Mouse (Mus musculus): ENCODE measurements around the gene Cd79a. TPM values are rescaled to one million over a fixed set of nuclear protein-coding genes. Genes with fewer than 3 reads are reported as not detected.

Gene Cd79a
- polyA plus RNA-seq, 1 experiment from 2014 or later: 0.33 TPM

DNA sequence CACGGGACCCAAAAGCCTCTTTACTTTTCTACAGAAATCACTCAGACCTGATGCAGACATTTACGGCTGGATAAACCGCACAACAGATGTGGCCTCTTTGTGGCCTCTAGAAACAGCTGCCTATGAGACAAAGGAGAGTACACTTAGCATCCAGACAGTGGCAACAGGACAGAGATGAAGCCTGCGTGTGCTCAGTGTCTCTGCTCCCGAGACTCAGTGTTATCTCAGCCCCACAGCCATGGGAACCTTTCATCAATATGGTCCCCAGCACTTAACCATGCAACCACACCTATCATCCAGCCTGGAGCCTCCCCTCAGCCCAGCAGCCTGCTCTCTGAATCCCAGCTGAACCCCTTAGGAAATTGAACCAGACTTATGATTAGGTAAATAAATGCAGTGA, 37.9 kb upstream of the Cd79a start:
- WGBS: 75% methylated on average over 5 of the region's 5 CpGs
- Histone ChIP-seq H3K36me3 (ENCODE audit: control insufficient read depth, insufficient read depth, low read length) (no peaks in the 10 kb centered on the region), H3K27ac (ENCODE audit: low read length) (no peak overlapping the region), H3K4me1 (ENCODE audit: control insufficient read depth, insufficient read depth, low read length) (no peaks in the 10 kb centered on the region), H3K9me3 (ENCODE audit: control insufficient read depth, low read depth, low read length) (no peaks in the 10 kb centered on the region), H3K9ac (replicated peaks; ENCODE audit: low read depth, low read length) (no peak overlapping the region), H3K4me3 (ENCODE audit: low read depth, low read length) (no peak overlapping the region), H3K27me3 (ENCODE audit: control insufficient read depth, insufficient read depth, low read length) (no peaks in the 10 kb centered on the region), H3K4me2 (replicated peaks; ENCODE audit: low read depth, low read length) (no peak overlapping the region)
- ATAC-seq (ENCODE audit: insufficient number of reproducible peaks, insufficient read depth, low FRiP score, low read depth): peak; percentile 77; the same call in 1 of the 2 replicates

DNA sequence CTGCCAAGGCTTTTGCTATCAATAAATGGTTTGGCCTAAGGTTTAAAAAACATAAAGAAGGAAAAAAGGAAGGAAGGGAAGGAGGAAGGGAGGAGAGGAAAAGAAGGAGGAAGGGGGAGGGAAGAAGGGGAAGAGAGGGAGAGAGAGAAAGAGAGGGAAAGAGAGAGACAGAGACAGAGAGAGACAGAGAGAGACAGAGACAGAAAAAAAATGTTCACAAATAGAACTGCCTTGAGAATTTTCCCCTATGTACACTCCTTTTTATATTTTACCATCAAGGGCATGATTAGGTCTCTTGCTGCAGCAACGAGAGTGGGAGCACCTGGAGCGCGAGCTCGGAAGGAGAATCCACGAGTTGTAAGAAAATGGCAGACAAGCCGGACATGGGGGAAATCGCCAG, 35.3 kb upstream of the Cd79a start, which contains the start of gene Gm9844:
TSS of gene Gm9844 (plus strand) at position 301 of the 400 bp plus-strand sequence.
- Histone ChIP-seq H3K27me3 (ENCODE audit: control insufficient read depth, insufficient read depth, low read length) (no peaks in the 10 kb centered on the region), H3K9ac (replicated peaks; ENCODE audit: low read depth, low read length) (no peak within 1 kb of the TSS), H3K4me2 (replicated peaks; ENCODE audit: low read depth, low read length) (no peak within 1 kb of the TSS), H3K27ac (ENCODE audit: low read length) (no peak within 1 kb of the TSS), H3K4me3 (ENCODE audit: low read depth, low read length) (no peak within 1 kb of the TSS), H3K36me3 (ENCODE audit: control insufficient read depth, insufficient read depth, low read length) (no peaks in the 10 kb centered on the region), H3K9me3 (ENCODE audit: control insufficient read depth, low read depth, low read length) (no peaks in the 10 kb centered on the region), H3K4me1 (ENCODE audit: control insufficient read depth, insufficient read depth, low read length) (no peaks in the 10 kb centered on the region)
- WGBS: 85% methylated on average over 7 of the region's 7 CpGs
- no peak for ATAC-seq (ENCODE audit: insufficient number of reproducible peaks, insufficient read depth, low FRiP score, low read depth)

DNA sequence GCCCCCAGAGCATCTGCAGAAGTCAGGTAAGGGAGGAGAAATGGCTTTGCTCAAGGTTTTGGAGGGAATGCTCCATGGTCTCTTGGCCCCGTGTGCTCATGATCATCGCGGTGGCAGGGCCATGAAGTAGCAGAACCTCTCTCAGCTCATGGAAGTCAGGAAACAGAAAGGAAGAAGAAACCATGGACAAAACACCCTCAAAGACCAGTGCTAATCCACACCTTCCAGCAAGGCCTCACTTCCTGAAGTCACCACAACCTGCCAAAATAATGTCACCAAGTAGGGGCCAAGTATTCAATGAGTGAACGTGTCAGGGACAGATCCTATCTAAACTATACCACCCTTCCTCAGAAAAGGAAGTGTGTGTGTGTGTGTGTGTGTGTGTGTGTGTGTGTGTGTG, 34.3 kb upstream of the Cd79a start:
- Histone ChIP-seq H3K9ac (replicated peaks; ENCODE audit: low read depth, low read length) (no peak overlapping the region), H3K9me3 (ENCODE audit: control insufficient read depth, low read depth, low read length) (no peaks in the 10 kb centered on the region), H3K4me3 (ENCODE audit: low read depth, low read length) (no peak overlapping the region), H3K4me2 (replicated peaks; ENCODE audit: low read depth, low read length) (no peak overlapping the region), H3K4me1 (ENCODE audit: control insufficient read depth, insufficient read depth, low read length) (no peaks in the 10 kb centered on the region), H3K27ac (ENCODE audit: low read length) (no peak overlapping the region), H3K36me3 (ENCODE audit: control insufficient read depth, insufficient read depth, low read length) (no peaks in the 10 kb centered on the region), H3K27me3 (ENCODE audit: control insufficient read depth, insufficient read depth, low read length) (no peaks in the 10 kb centered on the region)
- 87% methylated on average over 4 of the region's 4 CpGs for WGBS
- ATAC-seq (ENCODE audit: insufficient number of reproducible peaks, insufficient read depth, low FRiP score, low read depth): no peak

DNA sequence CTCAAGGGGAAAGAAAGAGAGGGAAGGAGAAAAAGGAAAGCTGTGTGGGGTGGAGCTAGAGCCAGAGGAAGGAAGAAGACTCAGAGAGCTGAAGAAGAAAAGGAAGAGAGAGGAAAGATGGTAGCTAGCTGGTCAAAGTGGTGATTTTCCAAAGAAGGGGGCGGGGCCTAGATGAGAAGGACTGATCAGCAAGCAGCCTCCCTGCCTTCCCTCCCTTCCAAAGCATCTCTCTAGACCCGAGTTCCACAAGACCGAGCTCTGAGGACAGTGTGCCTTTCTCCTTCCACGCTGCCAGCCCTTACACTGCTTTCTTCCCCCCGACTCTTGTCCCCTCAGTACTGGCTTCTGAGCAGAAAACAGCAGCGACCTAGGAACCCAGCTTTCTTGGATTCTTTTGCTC, 33.0 kb upstream of the Cd79a start:
- no peak overlapping the region for H3K9ac ChIP-seq (replicated peaks; ENCODE audit: low read depth, low read length)
- no peak for ATAC-seq (ENCODE audit: insufficient number of reproducible peaks, insufficient read depth, low FRiP score, low read depth)
- no peak overlapping the region for H3K27ac ChIP-seq (ENCODE audit: low read length)
- no peaks in the 10 kb centered on the region for H3K36me3 ChIP-seq (ENCODE audit: control insufficient read depth, insufficient read depth, low read length)
- H3K4me1 ChIP-seq (ENCODE audit: control insufficient read depth, insufficient read depth, low read length): no peaks in the 10 kb centered on the region
- no peak overlapping the region for H3K4me3 ChIP-seq (ENCODE audit: low read depth, low read length)
- no peak overlapping the region for H3K4me2 ChIP-seq (replicated peaks; ENCODE audit: low read depth, low read length)
- no peaks in the 10 kb centered on the region for H3K9me3 ChIP-seq (ENCODE audit: control insufficient read depth, low read depth, low read length)
- no peaks in the 10 kb centered on the region for H3K27me3 ChIP-seq (ENCODE audit: control insufficient read depth, insufficient read depth, low read length)
- 26% methylated on average over 6 of the region's 6 CpGs for WGBS

DNA sequence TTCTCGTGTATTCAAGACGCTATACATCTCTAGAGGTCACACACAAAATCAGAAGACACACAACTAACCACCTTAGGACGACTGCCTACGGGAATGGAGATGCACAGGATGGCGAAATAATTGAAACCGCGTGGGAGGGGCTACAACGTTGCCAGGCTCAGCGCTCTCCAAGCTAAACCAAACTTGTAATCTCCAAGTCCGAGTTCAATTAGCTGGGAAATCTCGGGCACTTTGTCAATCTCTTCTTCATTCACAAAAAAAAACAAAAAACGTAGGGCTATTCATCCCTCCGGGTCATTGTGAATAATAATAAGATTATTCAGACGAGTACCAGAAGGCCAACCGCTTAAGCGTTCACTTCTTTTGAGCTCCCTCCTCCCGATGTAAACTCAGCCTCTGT, 28.1 kb upstream of the Cd79a start:
- 63% methylated on average over 17 of the region's 17 CpGs for WGBS
- no peaks in the 10 kb centered on the region for H3K9me3 ChIP-seq (ENCODE audit: control insufficient read depth, low read depth, low read length)
- no peak overlapping the region for H3K4me3 ChIP-seq (ENCODE audit: low read depth, low read length)
- H3K4me1 ChIP-seq (ENCODE audit: control insufficient read depth, insufficient read depth, low read length): no peaks in the 10 kb centered on the region
- H3K4me2 ChIP-seq (replicated peaks; ENCODE audit: low read depth, low read length): no peak overlapping the region
- ATAC-seq (ENCODE audit: insufficient number of reproducible peaks, insufficient read depth, low FRiP score, low read depth): no peak
- no peaks in the 10 kb centered on the region for H3K36me3 ChIP-seq (ENCODE audit: control insufficient read depth, insufficient read depth, low read length)
- no peak overlapping the region for H3K9ac ChIP-seq (replicated peaks; ENCODE audit: low read depth, low read length)
- no peak overlapping the region for H3K27ac ChIP-seq (ENCODE audit: low read length)
- H3K27me3 ChIP-seq (ENCODE audit: control insufficient read depth, insufficient read depth, low read length): no peaks in the 10 kb centered on the region

DNA sequence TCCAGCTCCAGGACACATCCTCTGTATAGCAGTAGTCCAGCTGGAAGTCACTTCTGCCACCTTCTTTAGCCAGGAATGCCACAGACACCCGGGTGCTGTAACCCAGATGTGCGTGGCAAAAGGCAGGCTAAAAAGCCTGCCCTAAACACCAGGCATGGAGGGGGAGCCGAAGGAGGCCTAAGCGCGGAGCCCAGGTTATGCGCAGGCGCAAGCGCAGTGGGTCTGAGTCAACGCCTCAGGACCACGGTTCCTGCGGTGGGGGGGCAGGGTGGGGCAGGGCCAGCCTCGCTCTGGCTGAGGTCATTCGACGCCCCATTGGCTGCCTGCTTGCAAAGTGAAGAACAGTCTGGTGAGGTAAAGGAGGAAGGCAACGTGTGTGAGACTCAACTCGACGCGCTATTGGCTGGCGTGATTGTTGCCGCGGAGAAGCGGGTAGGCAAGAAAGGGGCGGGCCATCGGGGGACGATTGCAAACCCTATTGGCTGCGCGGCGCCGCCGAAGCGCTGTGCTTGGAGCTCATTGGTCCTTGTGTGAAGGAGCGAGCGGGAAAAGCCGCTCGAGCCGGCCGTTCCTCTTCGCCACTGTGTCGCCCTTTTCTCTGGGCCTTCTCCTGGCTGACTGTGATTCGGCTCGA, 27.5 kb upstream of the Cd79a start, which contains the start of the genes Lypd4 and Dmrtc2:
TSS of gene Lypd4 (minus strand) at position 410 of the 634 bp plus-strand sequence.
TSS of gene Dmrtc2 (plus strand) at position 526 of the 634 bp plus-strand sequence.
- Histone ChIP-seq H3K4me1 (ENCODE audit: control insufficient read depth, insufficient read depth, low read length) (no peaks in the 10 kb centered on the region), H3K27me3 (ENCODE audit: control insufficient read depth, insufficient read depth, low read length) (no peaks in the 10 kb centered on the region), H3K4me2 (replicated peaks; ENCODE audit: low read depth, low read length) (no peak within 1 kb of the TSS), H3K4me3 (ENCODE audit: low read depth, low read length) (no peak within 1 kb of the TSS), H3K27ac (ENCODE audit: low read length) (no peak within 1 kb of the TSS), H3K9ac (replicated peaks; ENCODE audit: low read depth, low read length) (no peak within 1 kb of the TSS), H3K9me3 (ENCODE audit: control insufficient read depth, low read depth, low read length) (no peaks in the 10 kb centered on the region), H3K36me3 (ENCODE audit: control insufficient read depth, insufficient read depth, low read length) (no peaks in the 10 kb centered on the region)
- WGBS: 45% methylated on average over 36 of the region's 41 CpGs
- no peak for ATAC-seq (ENCODE audit: insufficient number of reproducible peaks, insufficient read depth, low FRiP score, low read depth)

DNA sequence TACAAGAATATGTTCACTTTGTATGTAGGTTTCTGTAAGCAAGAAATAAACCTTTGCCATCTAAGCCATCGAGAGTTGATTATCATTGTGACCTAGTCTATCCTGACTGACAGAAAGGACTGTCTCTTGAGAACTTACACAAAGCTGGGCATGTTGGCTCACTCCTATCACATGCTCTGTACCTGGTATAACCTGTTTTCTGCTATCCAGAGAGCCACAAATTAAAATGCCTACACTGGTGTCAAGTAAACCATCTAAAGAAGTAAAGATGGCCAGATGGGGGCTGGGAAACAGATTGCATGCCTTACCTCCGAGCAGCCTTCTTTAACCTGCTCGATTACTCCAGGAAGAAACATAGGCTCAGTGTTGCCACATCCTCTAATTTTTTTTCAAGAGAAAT, 19.6 kb upstream of the Cd79a start:
- H3K9me3 ChIP-seq (ENCODE audit: control insufficient read depth, low read depth, low read length): no peaks in the 10 kb centered on the region
- H3K4me1 ChIP-seq (ENCODE audit: control insufficient read depth, insufficient read depth, low read length): no peaks in the 10 kb centered on the region
- no peak for ATAC-seq (ENCODE audit: insufficient number of reproducible peaks, insufficient read depth, low FRiP score, low read depth)
- no peaks in the 10 kb centered on the region for H3K36me3 ChIP-seq (ENCODE audit: control insufficient read depth, insufficient read depth, low read length)
- H3K9ac ChIP-seq (replicated peaks; ENCODE audit: low read depth, low read length): no peak overlapping the region
- no peaks in the 10 kb centered on the region for H3K27me3 ChIP-seq (ENCODE audit: control insufficient read depth, insufficient read depth, low read length)
- no peak overlapping the region for H3K27ac ChIP-seq (ENCODE audit: low read length)
- 55% methylated on average over 3 of the region's 3 CpGs for WGBS
- H3K4me3 ChIP-seq (ENCODE audit: low read depth, low read length): no peak overlapping the region
- no peak overlapping the region for H3K4me2 ChIP-seq (replicated peaks; ENCODE audit: low read depth, low read length)

DNA sequence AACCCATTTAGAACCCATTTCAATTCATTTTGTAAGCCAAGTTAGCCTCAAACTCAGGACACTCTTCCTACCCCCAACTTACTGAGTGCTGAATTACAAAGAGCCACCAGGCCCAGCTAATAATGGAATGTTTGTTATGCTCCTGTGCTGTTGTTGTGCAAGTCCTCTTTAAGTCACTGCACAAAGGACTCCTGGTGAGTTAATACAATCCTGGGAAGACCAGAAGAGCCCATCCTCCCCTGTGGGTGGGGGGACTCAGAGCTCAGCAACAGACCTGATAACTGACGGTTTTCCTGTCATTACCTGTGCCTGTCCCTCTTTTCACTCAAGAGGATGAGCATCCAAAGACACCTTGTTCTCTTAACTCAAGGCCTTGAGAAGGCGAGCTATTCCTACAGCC, 17.6 kb upstream of the Cd79a start:
- Histone ChIP-seq H3K27me3 (ENCODE audit: control insufficient read depth, insufficient read depth, low read length) (no peaks in the 10 kb centered on the region), H3K9me3 (ENCODE audit: control insufficient read depth, low read depth, low read length) (no peaks in the 10 kb centered on the region), H3K36me3 (ENCODE audit: control insufficient read depth, insufficient read depth, low read length) (no peaks in the 10 kb centered on the region), H3K4me2 (replicated peaks; ENCODE audit: low read depth, low read length) (no peak overlapping the region), H3K27ac (ENCODE audit: low read length) (no peak overlapping the region), H3K4me3 (ENCODE audit: low read depth, low read length) (no peak overlapping the region), H3K9ac (replicated peaks; ENCODE audit: low read depth, low read length) (no peak overlapping the region), H3K4me1 (ENCODE audit: control insufficient read depth, insufficient read depth, low read length) (no peaks in the 10 kb centered on the region)
- 43% methylated on average over 2 of the region's 2 CpGs for WGBS
- no peak for ATAC-seq (ENCODE audit: insufficient number of reproducible peaks, insufficient read depth, low FRiP score, low read depth)
